Mouse (Mus musculus) myocyte (in vitro differentiated cells): ENCODE measurements around the gene Il13ra1. TPM values are rescaled to one million over a fixed set of nuclear protein-coding genes. Genes with fewer than 3 reads are reported as not detected.

Source experiments
- H3K27me3 ChIP-seq: one replicate; pipeline ENCODE4 v1.6.1; 2011; ENCODE audit not compliant: control insufficient read depth, insufficient read depth, insufficient read length
- H3K36me3 ChIP-seq: one replicate; pipeline ENCODE4 v1.6.1; 2011; ENCODE audit not compliant: control insufficient read depth, insufficient read depth
- H3K4me2 ChIP-seq: one replicate; pipeline ENCODE4 v1.6.1; 2011; ENCODE audit warnings: low read depth, control low read depth
- H3K4me3 ChIP-seq: one replicate; pipeline ENCODE4 v1.5.1; 2011; ENCODE audit warnings: mild to moderate bottlenecking, control low read depth, moderate library complexity
- H3K79me2 ChIP-seq: one replicate; pipeline ENCODE4 v1.6.1; 2011; ENCODE audit not compliant: control insufficient read depth, insufficient read depth
- H3ac ChIP-seq: one replicate; pipeline ENCODE4 v1.6.1; 2011; ENCODE audit not compliant: control insufficient read depth, insufficient read length
- CEBPB ChIP-seq: IDR thresholded peaks from 2 replicates; pipeline ENCODE4 v1.6.1; 2011; ENCODE audit warnings: mild to moderate bottlenecking, moderate library complexity; ENCODE audit not compliant: poor library complexity, insufficient read depth, severe bottlenecking
- E2F4 ChIP-seq: IDR thresholded peaks from one replicate; pipeline ENCODE4 v1.6.1; 2011; ENCODE audit warnings: mild to moderate bottlenecking, control low read depth, moderate library complexity; ENCODE audit not compliant: insufficient read depth
- MAX ChIP-seq: IDR thresholded peaks from one replicate; pipeline ENCODE4 v1.6.1; 2011; ENCODE audit warnings: low read depth, mild to moderate bottlenecking, control low read depth
- MYOD1 ChIP-seq, 3 experiments: IDR thresholded peaks; one replicate each; pipeline ENCODE4 v1.6.1; 2011; ENCODE audit warnings: control low read depth in 2 of 3, low read depth in 2 of 3, mild to moderate bottlenecking in 2 of 3, moderate library complexity in 1 of 3; ENCODE audit not compliant: insufficient read length in 2 of 3, control insufficient read depth in 1 of 3
- MYOG ChIP-seq, 3 experiments: IDR thresholded peaks; one replicate each; pipeline ENCODE4 v1.6.1; 2011; ENCODE audit warnings: control low read depth in 2 of 3, low read depth in 2 of 3, mild to moderate bottlenecking in 2 of 3; ENCODE audit not compliant: insufficient read length in 2 of 3, control insufficient read depth in 1 of 3, insufficient read depth in 1 of 3
- POLR2A ChIP-seq: IDR thresholded peaks from one replicate; pipeline ENCODE4 v1.6.1; 2011; ENCODE audit warnings: low read depth, mild to moderate bottlenecking, control low read depth, moderate library complexity; ENCODE audit not compliant: insufficient read length
- POLR2AphosphoS2 ChIP-seq: IDR thresholded peaks from one replicate; pipeline ENCODE4 v1.6.1; 2011; ENCODE audit warnings: low read depth, control low read depth; ENCODE audit not compliant: insufficient read length
- REST ChIP-seq: IDR thresholded peaks from one replicate; pipeline ENCODE4 v1.6.1; 2011; ENCODE audit warnings: mild to moderate bottlenecking, control low read depth, moderate library complexity; ENCODE audit not compliant: insufficient read depth, insufficient read length
- SRF ChIP-seq: IDR thresholded peaks from one replicate; pipeline ENCODE4 v1.6.1; 2011; ENCODE audit warnings: low read depth; ENCODE audit not compliant: control insufficient read depth, insufficient read length
- TCF12 ChIP-seq: IDR thresholded peaks from one replicate; pipeline ENCODE4 v1.6.1; 2011; ENCODE audit warnings: mild to moderate bottlenecking, control low read depth; ENCODE audit not compliant: poor library complexity, insufficient read depth, severe bottlenecking
- TCF3 ChIP-seq: IDR thresholded peaks from one replicate; pipeline ENCODE4 v1.6.1; 2011; ENCODE audit warnings: low read depth, control low read depth; ENCODE audit not compliant: insufficient read length
- USF1 ChIP-seq: IDR thresholded peaks from one replicate; pipeline ENCODE4 v1.6.1; 2011; ENCODE audit warnings: low read depth, mild to moderate bottlenecking, control low read depth, moderate library complexity
- polyA plus RNA-seq: library from polyadenylated mRNA; unstranded; fragments of >200 nt; fragmentation: generic; extraction: Trizol; gene quantifications from one replicate; pipeline ENCODE4 v1.2.1, GENCODE M21; 2012; ENCODE audit warnings: missing spikeins

Gene Il13ra1
- polyA plus RNA-seq, 1 experiment, result 9.0 TPM

DNA sequence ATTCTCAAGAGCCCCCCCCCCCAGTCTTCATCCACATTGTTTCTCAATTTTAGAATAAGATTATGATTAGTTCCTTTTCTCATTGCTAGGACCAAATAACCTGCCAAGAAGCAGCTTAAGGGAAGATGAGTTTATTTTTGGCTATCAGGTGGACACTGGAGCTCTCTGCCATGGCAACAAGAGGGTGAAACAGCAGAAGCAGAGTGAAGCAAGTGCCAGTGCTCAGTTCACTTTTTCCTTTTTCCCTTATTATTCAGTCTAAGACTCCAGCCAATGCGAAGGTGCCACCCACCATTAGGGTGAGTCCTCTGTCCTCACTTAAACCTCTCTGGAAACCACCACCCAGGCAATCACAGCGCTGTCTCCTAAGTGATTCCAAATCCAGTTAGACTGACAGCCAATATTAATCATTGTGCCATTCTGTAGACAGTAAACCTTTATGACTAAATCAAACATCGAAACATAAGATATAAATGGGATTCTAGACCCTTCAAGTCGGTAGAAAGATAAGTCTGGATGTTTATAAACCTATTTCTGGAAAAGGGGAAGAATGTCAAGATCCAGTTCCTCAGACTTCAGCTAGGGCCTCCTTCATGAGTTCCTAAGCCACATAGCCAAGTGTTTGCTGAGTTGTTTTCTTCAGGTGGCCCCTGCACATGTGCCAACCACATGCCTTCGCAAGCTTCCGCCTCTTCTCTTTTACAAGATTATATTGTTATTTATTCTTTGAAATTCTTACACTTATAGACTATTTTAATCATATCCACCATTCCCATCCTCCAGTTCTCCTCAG, 23.2 kb upstream of the Il13ra1 start:
- H3K4me3 ChIP-seq, result no peak overlapping the region
- H3K36me3 ChIP-seq, result no peaks in the 10 kb centered on the region
- no peak overlapping the region for H3ac ChIP-seq
- H3K4me2 ChIP-seq, result no peak overlapping the region
- no peaks in the 10 kb centered on the region for H3K79me2 ChIP-seq
- no peaks in the 10 kb centered on the region for H3K27me3 ChIP-seq
- TF ChIP-seq CEBPB (no peak), MAX (no peak), MYOG (IDR thresholded peaks at IDR 0.05; ENCODE audit: control insufficient read depth in 1 of 3, insufficient read depth in 1 of 3, insufficient read length in 2 of 3, low read depth in 2 of 3) (no peak), TCF12 (no peak), REST (no peak), MYOD1 (IDR thresholded peaks at IDR 0.05; ENCODE audit: control insufficient read depth in 1 of 3, insufficient read length in 2 of 3, low read depth in 2 of 3) (no peak), E2F4 (no peak), SRF (no peak), POLR2A (no peak), POLR2AphosphoS2 (no peak), USF1 (no peak), TCF3 (no peak)

DNA sequence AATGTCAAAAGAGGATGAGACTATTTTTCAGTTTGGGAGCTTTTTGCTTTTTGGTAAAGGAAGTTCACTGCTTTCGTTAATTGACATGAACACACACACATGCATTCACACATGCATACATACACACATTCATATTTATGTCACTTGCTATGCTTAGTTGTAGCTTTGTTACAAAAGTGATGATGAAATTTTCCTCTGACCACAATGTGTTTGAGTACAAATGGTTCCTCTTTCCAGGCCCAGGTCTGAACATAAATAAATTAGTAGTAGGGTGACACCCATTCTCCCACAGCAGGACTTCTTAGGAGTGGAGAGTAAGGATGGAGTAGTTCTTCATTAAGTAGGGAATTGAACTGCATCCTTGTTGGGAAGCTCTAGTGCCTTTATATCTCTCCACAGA, 11.0 kb upstream of the Il13ra1 start:
- TF ChIP-seq TCF12 (no peak), POLR2AphosphoS2 (no peak), REST (no peak), CEBPB (no peak), MYOG (IDR thresholded peaks at IDR 0.05; ENCODE audit: control insufficient read depth in 1 of 3, insufficient read depth in 1 of 3, insufficient read length in 2 of 3, low read depth in 2 of 3) (no peak)
- no peaks in the 10 kb centered on the region for H3K27me3 ChIP-seq
- no peaks in the 10 kb centered on the region for H3K36me3 ChIP-seq
- no peak overlapping the region for H3K4me2 ChIP-seq
- H3K79me2 ChIP-seq, result no peaks in the 10 kb centered on the region
- no peak overlapping the region for H3ac ChIP-seq
- H3K4me3 ChIP-seq, result no peak overlapping the region

DNA sequence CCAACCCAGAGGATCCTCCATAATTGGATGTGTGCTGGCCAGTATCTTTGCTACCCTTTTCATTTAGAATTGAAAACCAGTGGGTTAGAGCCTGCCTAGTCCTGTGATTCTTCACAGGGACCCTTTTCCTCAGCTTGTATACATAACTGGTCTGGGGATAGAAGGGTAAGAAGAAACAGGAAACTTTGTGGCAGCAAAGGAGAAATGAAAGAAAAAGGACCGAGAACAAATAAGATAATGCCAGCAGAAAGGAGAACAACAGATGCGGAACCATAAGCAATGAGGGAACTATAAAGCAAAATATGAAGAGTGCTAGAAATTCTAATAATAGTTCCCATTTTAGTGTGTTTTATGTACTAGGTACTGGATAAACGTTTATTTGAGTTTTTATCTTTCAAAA, 10.6 kb upstream of the Il13ra1 start:
- no peaks in the 10 kb centered on the region for H3K79me2 ChIP-seq
- H3ac ChIP-seq, result no peak overlapping the region
- H3K36me3 ChIP-seq, result no peaks in the 10 kb centered on the region
- H3K4me2 ChIP-seq, result no peak overlapping the region
- H3K4me3 ChIP-seq, result no peak overlapping the region
- H3K27me3 ChIP-seq, result no peaks in the 10 kb centered on the region
- TF ChIP-seq TCF3, result no peak
- no peak for TF ChIP-seq CEBPB
- no peak for TF ChIP-seq POLR2A
- no peak for TF ChIP-seq MAX
- no peak for TF ChIP-seq USF1
- no peak for TF ChIP-seq MYOD1 (IDR thresholded peaks at IDR 0.05; ENCODE audit: control insufficient read depth in 1 of 3, insufficient read length in 2 of 3, low read depth in 2 of 3)
- no peak for TF ChIP-seq REST
- TF ChIP-seq TCF12, result no peak
- no peak for TF ChIP-seq E2F4
- TF ChIP-seq SRF, result no peak
- TF ChIP-seq MYOG (IDR thresholded peaks at IDR 0.05; ENCODE audit: control insufficient read depth in 1 of 3, insufficient read depth in 1 of 3, insufficient read length in 2 of 3, low read depth in 2 of 3), result no peak
- TF ChIP-seq POLR2AphosphoS2, result no peak

DNA sequence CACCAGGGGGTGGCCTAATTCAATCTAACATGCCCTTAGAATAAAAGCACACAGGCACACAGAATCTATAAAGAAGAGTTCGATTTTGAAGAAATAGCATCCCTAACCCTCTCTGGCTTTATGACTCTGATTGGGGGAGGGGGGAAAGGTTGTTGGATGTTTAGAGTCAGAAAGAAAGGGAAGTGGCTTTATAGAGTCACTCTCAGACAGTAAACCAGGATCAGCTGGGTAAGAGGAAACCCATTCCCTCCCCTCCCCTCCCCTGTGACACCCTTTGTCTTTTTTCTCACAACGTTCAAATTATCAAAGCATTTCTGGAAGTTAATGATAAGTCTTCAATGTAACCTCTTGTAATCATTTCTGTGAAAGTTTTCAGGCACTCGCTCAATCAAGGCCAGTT, 3.3 kb upstream of the Il13ra1 start:
- TF ChIP-seq TCF3 (no peak), E2F4 (no peak), MAX (no peak), MYOG (IDR thresholded peaks at IDR 0.05; ENCODE audit: control insufficient read depth in 1 of 3, insufficient read depth in 1 of 3, insufficient read length in 2 of 3, low read depth in 2 of 3) (no peak), POLR2AphosphoS2 (no peak), TCF12 (no peak), POLR2A (no peak), MYOD1 (IDR thresholded peaks at IDR 0.05; ENCODE audit: control insufficient read depth in 1 of 3, insufficient read length in 2 of 3, low read depth in 2 of 3) (no peak), SRF (no peak), CEBPB (no peak), USF1 (no peak), REST (no peak)
- Histone ChIP-seq H3K4me3 (no peak overlapping the region), H3ac (no peak overlapping the region), H3K36me3 (no peaks in the 10 kb centered on the region), H3K4me2 (no peak overlapping the region), H3K79me2 (peaks cover 4% of the 10 kb centered on the region), H3K27me3 (no peaks in the 10 kb centered on the region)

DNA sequence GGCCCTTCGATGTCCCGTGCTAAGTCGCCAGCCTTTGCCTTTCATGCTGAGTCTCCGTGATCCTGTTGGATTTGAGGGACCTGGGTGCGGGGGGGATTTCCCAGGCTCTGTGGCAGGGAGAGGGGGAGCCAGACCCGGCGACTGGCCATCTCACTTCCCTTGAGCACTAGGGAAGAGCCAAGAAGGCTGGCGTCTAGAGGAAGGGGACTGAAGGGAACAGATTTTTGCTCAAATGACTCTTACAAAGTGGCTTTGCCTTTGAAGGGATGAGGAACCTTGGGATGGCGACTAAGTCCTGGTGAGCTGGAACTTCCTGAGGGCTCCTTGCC, 476 bp downstream of the Il13ra1 start:
- Histone ChIP-seq H3ac (peak overlapping the region; percentile 2), H3K4me2 (peak overlapping the region; percentile 75), H3K79me2 (peaks cover 27% of the 10 kb centered on the region), H3K4me3 (peak overlapping the region; percentile 37), H3K36me3 (no peaks in the 10 kb centered on the region), H3K27me3 (no peaks in the 10 kb centered on the region)
- TF ChIP-seq USF1 (no peak), TCF3 (no peak), MYOD1 (IDR thresholded peaks at IDR 0.05; ENCODE audit: control insufficient read depth in 1 of 3, insufficient read length in 2 of 3, low read depth in 2 of 3) (no peak), MYOG (IDR thresholded peaks at IDR 0.05; ENCODE audit: control insufficient read depth in 1 of 3, insufficient read depth in 1 of 3, insufficient read length in 2 of 3, low read depth in 2 of 3) (no peak), POLR2A (no peak), CEBPB (no peak), SRF (no peak), TCF12 (no peak), POLR2AphosphoS2 (no peak), E2F4 (no peak), MAX (no peak), REST (no peak)
